Mouse (Mus musculus): ENCODE data around the gene Gm8922.
"Not testable (repeated sequence)": the region's sequence is repeated elsewhere in the genome, so short reads cannot be mapped to it uniquely, and the experiment has no call there.

Gm8922 gene

GRCm38 (mm10) chr5:11681659-11682058 is at the start of gene Gm8922:
Gene Gm8922, plus strand, starts transcription at chr5:11681959.
- in situ Hi-C loops (cut with MboI) = not testable (repeated sequence)

All from mature B cell (primary cell).